In the genomic region with DNA sequence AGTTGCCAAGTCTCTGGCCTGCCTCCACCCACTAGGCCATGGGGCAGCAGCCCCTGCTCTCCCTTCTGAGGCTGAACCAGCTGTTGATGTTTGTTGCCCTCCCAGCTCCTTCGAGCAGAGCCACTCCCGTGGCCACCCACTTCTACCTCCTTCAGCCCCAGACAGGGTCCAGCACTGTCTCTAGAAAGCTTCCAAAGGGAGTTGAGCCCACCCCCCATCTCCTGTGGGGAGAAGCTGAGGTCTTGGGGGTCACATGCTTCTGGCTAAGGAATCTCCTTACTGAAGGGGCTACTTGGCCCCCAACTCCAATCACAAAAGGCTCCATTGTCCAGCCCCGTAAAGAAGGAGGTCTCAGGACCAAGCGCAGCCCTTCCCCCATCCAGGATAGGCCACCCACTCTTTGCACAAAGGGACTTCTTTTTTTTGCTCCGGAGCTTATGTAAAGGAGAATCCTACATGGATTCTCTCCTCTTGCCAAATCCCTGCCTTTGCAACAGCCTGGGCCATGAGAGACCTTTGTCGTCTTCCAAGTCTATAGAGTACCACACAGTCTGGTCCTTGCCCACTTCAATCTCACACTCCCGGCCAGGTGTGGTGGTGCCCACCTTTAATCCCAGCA, we compare ENCODE assay signal across 17 mouse cellular contexts. TPM values are rescaled to one million over a fixed set of nuclear protein-coding genes. Genes with fewer than 3 reads are reported as not detected.
DNase-seq lines count a peak whose midpoint lies in the region; ATAC-seq lines count a peak whose summit lies in the region.
"Had no signal": no experiment of that assay in that cellular context is flagged by ENCODE, and none has a peak within 500 bp of the region (broad histone marks: within the 10 kb centered on the region; RNA-seq: fewer than 3 reads in every experiment).

No protein-coding gene starts in this region.

- ATAC-seq in hindbrain, embryonic 13.5 days (ENCODE audit: low FRiP score) = no peak
- no peak for ATAC-seq in hindbrain, embryonic 14.5 days (ENCODE audit: low FRiP score)
- ATAC-seq in neural tube, embryonic 13.5 days (ENCODE audit: low read depth) = no peak
- ATAC-seq: forebrain, embryonic 15.5 days; intestine, postnatal 0 days; liver, postnatal 0 days had no signal

- H3K27ac ChIP-seq in hindbrain, embryonic 13.5 days = 0 out of 2 replicates have a peak overlapping the region, but pooled peaks have one; percentile 6
- H3K27ac ChIP-seq in hindbrain, embryonic 14.5 days = no peak overlapping the region
- H3K27ac ChIP-seq in neural tube, embryonic 13.5 days (replicated peaks) = peak overlapping the region; percentile 46; the same call in 1 of the 2 replicates
- H3K27ac ChIP-seq: forebrain, embryonic 15.5 days; heart, adult 2 months; heart, embryonic 15.5 days; kidney, postnatal 0 days had no signal

- peak; percentile 19 for DNase-seq in embryo, embryonic 11 days
- DNase-seq in embryo, embryonic 9.5 days (ENCODE audit: extremely low spot score) = no peak
- DNase-seq in hindbrain, embryonic 14.5 days (ENCODE audit: low spot score) = no peak
- no peak for DNase-seq in neural tube, embryonic 10.5 days (ENCODE audit: extremely low spot score, low spot score)
- DNase-seq in kidney, postnatal 14 days = no peak
- DNase-seq: adrenal gland, postnatal 10 days; heart, adult 2 months; liver, postnatal 0 days; right cerebral cortex, adult 18-20 months; thymus, adult 18-20 months had no signal

- WGBS in hindbrain, embryonic 13.5 days = 42% methylated on average over 7 of the region's 7 CpGs
- 37% methylated on average over 7 of the region's 7 CpGs for WGBS in hindbrain, embryonic 14.5 days
- WGBS in neural tube, embryonic 13.5 days = 52% methylated on average over 7 of the region's 7 CpGs

- H3K9ac ChIP-seq in hindbrain, embryonic 13.5 days = 0 out of 2 replicates have a peak overlapping the region, but pooled peaks have one; percentile 0
- H3K9ac ChIP-seq in hindbrain, embryonic 14.5 days = no peak overlapping the region
- no peak overlapping the region for H3K9ac ChIP-seq in neural tube, embryonic 13.5 days
- H3K9ac ChIP-seq: forebrain, embryonic 15.5 days; heart, embryonic 15.5 days; liver, postnatal 0 days had no signal

- H3K27me3 ChIP-seq in hindbrain, embryonic 13.5 days = no peaks in the 10 kb centered on the region
- no peaks in the 10 kb centered on the region for H3K27me3 ChIP-seq in hindbrain, embryonic 14.5 days (ENCODE audit: control insufficient read depth, insufficient read depth, low read length)
- no peaks in the 10 kb centered on the region for H3K27me3 ChIP-seq in neural tube, embryonic 13.5 days
- H3K27me3 ChIP-seq: forebrain, embryonic 15.5 days; heart, embryonic 15.5 days had no signal

- H3K4me3 ChIP-seq in hindbrain, embryonic 13.5 days = no peak overlapping the region
- no peak overlapping the region for H3K4me3 ChIP-seq in hindbrain, embryonic 14.5 days (replicated peaks; ENCODE audit: low read length)
- H3K4me3 ChIP-seq in neural tube, embryonic 13.5 days = 0 out of 2 replicates have a peak overlapping the region, but pooled peaks have one; percentile 3
- H3K4me3 ChIP-seq: forebrain, embryonic 15.5 days; heart, adult 2 months; heart, embryonic 15.5 days; myocyte had no signal

- H3K9me3 ChIP-seq in hindbrain, embryonic 13.5 days = no peaks in the 10 kb centered on the region
- no peaks in the 10 kb centered on the region for H3K9me3 ChIP-seq in hindbrain, embryonic 14.5 days (ENCODE audit: control insufficient read depth, low read length)
- H3K9me3 ChIP-seq in neural tube, embryonic 13.5 days = no peaks in the 10 kb centered on the region
- H3K9me3 ChIP-seq: forebrain, embryonic 15.5 days; heart, embryonic 15.5 days had no signal

- H3K4me1 ChIP-seq in hindbrain, embryonic 13.5 days (replicated peaks) = peaks cover 40% of the 10 kb centered on the region
- H3K4me1 ChIP-seq in hindbrain, embryonic 14.5 days (replicated peaks; ENCODE audit: control insufficient read depth, insufficient read depth, low read length) = peaks cover 29% of the 10 kb centered on the region
- H3K4me1 ChIP-seq in neural tube, embryonic 13.5 days (replicated peaks) = peaks cover 30% of the 10 kb centered on the region

- H3K36me3 ChIP-seq in hindbrain, embryonic 13.5 days = peaks cover 26% of the 10 kb centered on the region
- peaks cover 25% of the 10 kb centered on the region for H3K36me3 ChIP-seq in hindbrain, embryonic 14.5 days (replicated peaks; ENCODE audit: control insufficient read depth, insufficient read depth)
- H3K36me3 ChIP-seq in neural tube, embryonic 13.5 days = peaks cover 24% of the 10 kb centered on the region

- no peak overlapping the region for H3K4me2 ChIP-seq in hindbrain, embryonic 13.5 days
- H3K4me2 ChIP-seq in hindbrain, embryonic 14.5 days (replicated peaks) = no peak overlapping the region
- peak overlapping the region; percentile 34 for H3K4me2 ChIP-seq in neural tube, embryonic 13.5 days
- H3K4me2 ChIP-seq: forebrain, embryonic 15.5 days; heart, embryonic 15.5 days had no signal

RNA-seq across cellular contexts. Expression of gene Fbxl15, which starts 4.8 kb away (rescaled TPM):
- 39.8 and 40.0 TPM in 2 replicates for polyA plus RNA-seq in hindbrain, embryonic 13.5 days (2015; fragmentation: Nextera tagmentation; extraction: Ambion mirVana)
- polyA plus RNA-seq in hindbrain, embryonic 14.5 days (2014; fragmentation: Nextera tagmentation; extraction: Ambion mirVana) = 45.5 and 49.1 TPM in 2 replicates
- 37.7 and 39.1 TPM in 2 replicates for polyA plus RNA-seq in neural tube, embryonic 13.5 days (2015; fragmentation: Nextera tagmentation; extraction: Ambion mirVana)

RNA-seq across cellular contexts. Expression of gene Cuedc2, which starts 5.7 kb away (rescaled TPM):
- 317 and 326 TPM in 2 replicates for polyA plus RNA-seq in hindbrain, embryonic 13.5 days (2015; fragmentation: Nextera tagmentation; extraction: Ambion mirVana)
- polyA plus RNA-seq in hindbrain, embryonic 14.5 days (2014; fragmentation: Nextera tagmentation; extraction: Ambion mirVana) = 318 and 321 TPM in 2 replicates
- 318 and 357 TPM in 2 replicates for polyA plus RNA-seq in neural tube, embryonic 13.5 days (2015; fragmentation: Nextera tagmentation; extraction: Ambion mirVana)

RNA-seq across cellular contexts. Expression of gene Psd, which starts 5.9 kb away (rescaled TPM):
- polyA plus RNA-seq in hindbrain, embryonic 13.5 days (2015; fragmentation: Nextera tagmentation; extraction: Ambion mirVana) = 58.4 and 59.3 TPM in 2 replicates
- 131 and 152 TPM in 2 replicates for polyA plus RNA-seq in hindbrain, embryonic 14.5 days (2014; fragmentation: Nextera tagmentation; extraction: Ambion mirVana)
- 47.2 and 53.8 TPM in 2 replicates for polyA plus RNA-seq in neural tube, embryonic 13.5 days (2015; fragmentation: Nextera tagmentation; extraction: Ambion mirVana)

RNA-seq across cellular contexts. Expression of gene Mfsd13a, which starts 8.1 kb away (rescaled TPM):
- polyA plus RNA-seq in hindbrain, embryonic 13.5 days (2015; fragmentation: Nextera tagmentation; extraction: Ambion mirVana) = 8.2 and 11.2 TPM in 2 replicates
- 9.9 and 10.0 TPM in 2 replicates for polyA plus RNA-seq in hindbrain, embryonic 14.5 days (2014; fragmentation: Nextera tagmentation; extraction: Ambion mirVana)
- polyA plus RNA-seq in neural tube, embryonic 13.5 days (2015; fragmentation: Nextera tagmentation; extraction: Ambion mirVana) = 10.3 and 10.6 TPM in 2 replicates

RNA-seq across cellular contexts. Expression of gene 2310034G01Rik, which starts 17.3 kb away (rescaled TPM):
- polyA plus RNA-seq in hindbrain, embryonic 13.5 days (2015; fragmentation: Nextera tagmentation; extraction: Ambion mirVana) = 2.4 and 2.7 TPM in 2 replicates
- 2.5 and 2.8 TPM in 2 replicates for polyA plus RNA-seq in hindbrain, embryonic 14.5 days (2014; fragmentation: Nextera tagmentation; extraction: Ambion mirVana)
- 2.5 and 3.5 TPM in 2 replicates for polyA plus RNA-seq in neural tube, embryonic 13.5 days (2015; fragmentation: Nextera tagmentation; extraction: Ambion mirVana)
